Mouse (Mus musculus) layer of hippocampus, adult 2 months (tissue): Measurements from ENCODE around the gene Olfr1199. TPM values are rescaled to one million over a fixed set of nuclear protein-coding genes. Genes with fewer than 3 reads are reported as not detected.

Source experiments
- DNase-seq, 2 experiments: peaks; one replicate each; pipeline ENCODE4 v3.0.0; 2022; ENCODE audit warnings: low spot score in 2 of 2
- H3K27ac ChIP-seq: fragments of 200-600 bp; 2 replicates; pipeline ENCODE4 v1.8.1; 2022
- H3K4me3 ChIP-seq: fragments of 200-600 bp; 2 replicates; pipeline ENCODE4 v1.8.1; 2022; ENCODE audit warnings: mild to moderate bottlenecking
- CTCF ChIP-seq: fragments of 200-600 bp; conservative IDR thresholded peaks from 2 replicates; pipeline ENCODE4 v1.8.1; 2022; ENCODE audit warnings: antibody characterized with exemption, mild to moderate bottlenecking, moderate library complexity
- long read RNA-seq, 2 experiments: library from polyadenylated mRNA; stranded (forward); transcript quantifications; one replicate each; pipeline ENCODE4 v2.0.0; 2021; ENCODE audit warnings: borderline mapping rate in 2 of 2
- total RNA-seq, 2 experiments: library from RNA; stranded (reverse); gene quantifications; 2 replicates each; pipeline ENCODE4 v1.2.3; 2021

Olfr1199 gene
- total RNA-seq: not detected
- long read RNA-seq, experiment 1: 0 reads
- long read RNA-seq, experiment 2: 0 reads

GRCm38 (mm10) chr2:88760369-88760768 is at the start of gene Olfr1199:
Gene Olfr1199, minus strand, starts transcription at chr2:88760469.
- no peak for DNase-seq
- TF ChIP-seq CTCF: no peak
- no peak within 1 kb of the TSS for H3K4me3 ChIP-seq

GRCm38 (mm10) chr2:88792736-88793135 is 32.5 kb upstream of the Olfr1199 start, which contains the start of gene Olfr1201:
Gene Olfr1201, plus strand, starts transcription at chr2:88793036.
- Histone ChIP-seq H3K4me3 (no peak within 1 kb of the TSS), H3K27ac (no peak within 1 kb of the TSS)
- no peak for DNase-seq
- TF ChIP-seq CTCF: no peak

More at GRCm38 (mm10) chr2:88760369-88760768, at the start of gene Olfr1199:
- H3K27ac ChIP-seq: no peak within 1 kb of the TSS

- H3K4me3 ChIP-seq: no peak within 1 kb of the TSS
- no peak for TF ChIP-seq CTCF
- DNase-seq: no peak
- H3K27ac ChIP-seq: no peak within 1 kb of the TSS
These were observed 10.1 kb upstream of the Olfr1199 start, which contains the start of gene Olfr1200 for GRCm38 (mm10) chr2:88770388-88770787. Gene Olfr1200, minus strand, starts transcription at chr2:88770488.

- no peak for TF ChIP-seq CTCF
- DNase-seq: no peak
- Histone ChIP-seq H3K4me3 (no peak within 1 kb of the TSS), H3K27ac (no peak within 1 kb of the TSS)
These were observed 9.0 kb downstream of the Olfr1199 start, which contains the start of gene Olfr1198 for GRCm38 (mm10) chr2:88751270-88751669. Gene Olfr1198, minus strand, starts transcription at chr2:88751370.

- TF ChIP-seq CTCF: no peak
- no peak for DNase-seq
- Histone ChIP-seq H3K4me3 (no peak overlapping the region), H3K27ac (no peak overlapping the region)
These were observed 16.9 kb downstream of the Olfr1199 start for GRCm38 (mm10) chr2:88743379-88743778.

- no peak for DNase-seq
- no peak within 1 kb of the TSS for H3K27ac ChIP-seq
- TF ChIP-seq CTCF: no peak
These were observed 28.0 kb downstream of the Olfr1199 start, which contains the start of gene Olfr1197 for GRCm38 (mm10) chr2:88732266-88732665. Gene Olfr1197, minus strand, starts transcription at chr2:88732366.

GRCm38 (mm10) chr2:88704497-88704896 is 55.8 kb downstream of the Olfr1199 start, which contains the start of gene Olfr1196:
Gene Olfr1196, minus strand, starts transcription at chr2:88704597.
- TF ChIP-seq CTCF: no peak
- Histone ChIP-seq H3K4me3 (no peak within 1 kb of the TSS), H3K27ac (no peak within 1 kb of the TSS)
- no peak for DNase-seq

More at GRCm38 (mm10) chr2:88732266-88732665, 28.0 kb downstream of the Olfr1199 start, which contains the start of gene Olfr1197:
- H3K4me3 ChIP-seq: no peak within 1 kb of the TSS

Other genes with a start within 250 kb of the Olfr1199 start
- gene Olfr1186, start 241.9 kb downstream of the Olfr1199 start, total RNA-seq: not detected
- gene Olfr1188, start 203.5 kb downstream of the Olfr1199 start, total RNA-seq: not detected
- gene Olfr1189, start 174.0 kb downstream of the Olfr1199 start, total RNA-seq: not detected
- under 1 TPM in 1 of 2 experiments, not detected in 1; 0.08 TPM for gene Olfr1191-ps1, start 119.9 kb downstream of the Olfr1199 start, total RNA-seq
- not detected for gene Olfr1192-ps1, start 112.0 kb downstream of the Olfr1199 start, total RNA-seq
- not detected for gene Olfr1193, start 84.8 kb downstream of the Olfr1199 start, total RNA-seq
- gene Olfr1195, start 71.3 kb downstream of the Olfr1199 start, total RNA-seq: not detected
- gene Olfr1196, start 55.9 kb downstream of the Olfr1199 start, total RNA-seq: not detected
- not detected for gene Olfr1197, start 28.1 kb downstream of the Olfr1199 start, total RNA-seq
- gene Olfr1198, start 9.1 kb downstream of the Olfr1199 start, total RNA-seq: not detected
- not detected for gene Olfr1200, start 10.0 kb upstream of the Olfr1199 start, total RNA-seq
- not detected for gene Olfr1201, start 32.6 kb upstream of the Olfr1199 start, total RNA-seq
- gene Olfr1202, start 54.0 kb upstream of the Olfr1199 start, total RNA-seq: not detected
- gene Olfr1205, start 69.3 kb upstream of the Olfr1199 start, total RNA-seq: not detected
- gene Olfr1204, start 88.8 kb upstream of the Olfr1199 start, total RNA-seq: not detected
- gene Olfr1206, start 102.8 kb upstream of the Olfr1199 start, total RNA-seq: not detected
- not detected for gene Olfr1208, start 141.8 kb upstream of the Olfr1199 start, total RNA-seq
- not detected for gene Olfr1209, start 154.7 kb upstream of the Olfr1199 start, total RNA-seq
- not detected for gene Olfr1211, start 177.6 kb upstream of the Olfr1199 start, total RNA-seq
- gene Olfr1212, start 193.5 kb upstream of the Olfr1199 start, total RNA-seq: not detected
- not detected for gene Gm13762, start 219.8 kb upstream of the Olfr1199 start, total RNA-seq
- gene Olfr1214, start 232.2 kb upstream of the Olfr1199 start, total RNA-seq: not detected
- not detected for gene Olfr1215, start 246.5 kb upstream of the Olfr1199 start, total RNA-seq